Comparison of ENCODE assay signal across 10 mouse cellular contexts in genomic region chr1:185308908-185309307, GRCm38 (mm10). TPM values are rescaled to one million over a fixed set of nuclear protein-coding genes. Genes with fewer than 3 reads are reported as not detected.
A peak's percentile ranks its signal among the peaks of the same experiment; 100 is the strongest.
DNase-seq lines count a peak whose midpoint lies in the region; ATAC-seq and TF ChIP-seq lines count a peak whose summit lies in the region.
"Had no signal": no experiment of that assay in that cellular context is flagged by ENCODE, and none has a peak within 500 bp of the region (broad histone marks: within the 10 kb centered on the region; RNA-seq: fewer than 3 reads in every experiment).

No protein-coding gene starts in this region.

- H3K9me3 ChIP-seq in heart, embryonic 12.5 days (replicated peaks), result peaks cover 8% of the 10 kb centered on the region
- no peaks in the 10 kb centered on the region for H3K9me3 ChIP-seq in lung, postnatal 0 days (ENCODE audit: low read length)
- H3K9me3 ChIP-seq: forebrain, embryonic 13.5 days; hindbrain, embryonic 12.5 days had no signal

- no peak overlapping the region; the same call in 1 of the 2 replicates for H3K9ac ChIP-seq in heart, embryonic 12.5 days
- no peak overlapping the region for H3K9ac ChIP-seq in lung, postnatal 0 days (replicated peaks; ENCODE audit: low read depth)
- H3K9ac ChIP-seq: forebrain, embryonic 13.5 days; hindbrain, embryonic 12.5 days had no signal

- ATAC-seq in heart, embryonic 12.5 days (ENCODE audit: insufficient number of reproducible peaks, low FRiP score), result peak; percentile 73
- ATAC-seq in lung, postnatal 0 days, result peak; percentile 83
- ATAC-seq in CD4-positive, CD25-positive, alpha-beta regulatory T cell, adult 4 months, result no peak
- ATAC-seq: forebrain, embryonic 13.5 days had no signal

- no peaks in the 10 kb centered on the region for H3K27me3 ChIP-seq in heart, embryonic 12.5 days (replicated peaks)
- H3K27me3 ChIP-seq in lung, postnatal 0 days (replicated peaks; ENCODE audit: insufficient read depth, low read length), result no peaks in the 10 kb centered on the region
- H3K27me3 ChIP-seq: forebrain, embryonic 13.5 days; hindbrain, embryonic 12.5 days had no signal

- peaks cover 36% of the 10 kb centered on the region for H3K36me3 ChIP-seq in heart, embryonic 12.5 days
- H3K36me3 ChIP-seq in lung, postnatal 0 days (ENCODE audit: insufficient read depth, low read length), result peaks cover 11% of the 10 kb centered on the region

- TF ChIP-seq CTCF in lung, postnatal 0 days (IDR thresholded peaks at IDR 0.05), result no peak

- H3K27ac ChIP-seq in heart, embryonic 12.5 days (ENCODE audit: poor library complexity, severe bottlenecking), result peak overlapping the region; percentile 69
- H3K27ac ChIP-seq in lung, postnatal 0 days (ENCODE audit: low read length), result peak overlapping the region; percentile 35; the same call in 1 of the 2 replicates
- H3K27ac ChIP-seq: forebrain, embryonic 13.5 days; hindbrain, embryonic 12.5 days had no signal

- no peak for TF ChIP-seq EP300 in lung, postnatal 0 days (IDR thresholded peaks at IDR 0.05)

- peak overlapping the region; percentile 46 for H3K4me2 ChIP-seq in heart, embryonic 12.5 days
- no peak overlapping the region for H3K4me2 ChIP-seq in lung, postnatal 0 days (replicated peaks; ENCODE audit: low read depth, low read length)
- H3K4me2 ChIP-seq: forebrain, embryonic 13.5 days; hindbrain, embryonic 12.5 days had no signal

- peak; percentile 96 for DNase-seq in heart, adult 11 months
- no peak for DNase-seq in heart, postnatal 25 days (ENCODE audit: low spot score)
- peak; percentile 47 to 52 for DNase-seq in adrenal gland, postnatal 36 days
- peak; percentile 60 for DNase-seq in lung, postnatal 0 days (ENCODE audit: low spot score)
- no peak for DNase-seq in cerebellum, postnatal 25 days
- DNase-seq in cerebellum, postnatal 4 days (ENCODE audit: low spot score in 2 of 2), result no peak

- intact Hi-C loops in heart, postnatal 25 days (cut with DNase I), result no loop called here

- peaks cover 16% of the 10 kb centered on the region for H3K4me1 ChIP-seq in heart, embryonic 12.5 days (replicated peaks)
- H3K4me1 ChIP-seq in lung, postnatal 0 days (ENCODE audit: insufficient read depth, low read depth, low read length), result no peaks in the 10 kb centered on the region
- H3K4me1 ChIP-seq: forebrain, embryonic 13.5 days; hindbrain, embryonic 12.5 days had no signal

- 32% methylated on average over 4 of the region's 4 CpGs for WGBS in heart, embryonic 12.5 days
- 43% methylated on average over 4 of the region's 4 CpGs for WGBS in lung, postnatal 0 days

- H3K4me3 ChIP-seq in heart, embryonic 12.5 days, result no peak overlapping the region
- no peak overlapping the region for H3K4me3 ChIP-seq in lung, postnatal 0 days (ENCODE audit: low read depth, low read length)
- H3K4me3 ChIP-seq: forebrain, embryonic 13.5 days; hindbrain, embryonic 12.5 days had no signal

RNA-seq across cellular contexts. Expression of gene Iars2, which starts 20.3 kb away (rescaled TPM):
- 10 to 100 TPM; 70.8 to 73.1 TPM for total RNA-seq in heart, postnatal 25 days (2021)
- total RNA-seq in adrenal gland, postnatal 36 days (2021), result 100 to 1,000 TPM in 1 of 2 experiments, 10 to 100 TPM in 1; 75.8 to 104 TPM
- polyA plus RNA-seq in heart, embryonic 12.5 days (2016; fragmentation: Nextera tagmentation; extraction: Ambion mirVana), result 45.3 and 46.9 TPM in 2 replicates
- polyA plus RNA-seq in lung, postnatal 0 days (2015; fragmentation: Nextera tagmentation; extraction: Ambion mirVana), result 22.1 and 22.3 TPM in 2 replicates
- polyA plus RNA-seq in CD4-positive, CD25-positive, alpha-beta regulatory T cell, adult 4 months (2017; shearing (Covaris generic)), result 10 to 100 TPM in 1 of 2 experiments, 1 to 10 TPM in 1; 5.3 to 11.6 TPM

RNA-seq across cellular contexts. Expression of gene Bpnt1, which starts 23.0 kb away (rescaled TPM):
- total RNA-seq in heart, postnatal 25 days (2021), result 10 to 100 TPM; 25.5 to 32.6 TPM
- total RNA-seq in adrenal gland, postnatal 36 days (2021), result 100 to 1,000 TPM; 105 to 124 TPM
- polyA plus RNA-seq in heart, embryonic 12.5 days (2016; fragmentation: Nextera tagmentation; extraction: Ambion mirVana), result 28.6 and 29.0 TPM in 2 replicates
- 30.5 and 32.6 TPM in 2 replicates for polyA plus RNA-seq in lung, postnatal 0 days (2015; fragmentation: Nextera tagmentation; extraction: Ambion mirVana)
- 10 to 100 TPM; 15.4 to 18.1 TPM for polyA plus RNA-seq in CD4-positive, CD25-positive, alpha-beta regulatory T cell, adult 4 months (2017; shearing (Covaris generic))

RNA-seq across cellular contexts. Expression of gene Eprs, which starts 53.9 kb away (rescaled TPM):
- total RNA-seq in heart, postnatal 25 days (2021), result 10 to 100 TPM; 76.0 to 80.9 TPM
- total RNA-seq in adrenal gland, postnatal 36 days (2021), result 100 to 1,000 TPM; 158 to 341 TPM
- polyA plus RNA-seq in heart, embryonic 12.5 days (2016; fragmentation: Nextera tagmentation; extraction: Ambion mirVana), result 110 and 115 TPM in 2 replicates
- polyA plus RNA-seq in lung, postnatal 0 days (2015; fragmentation: Nextera tagmentation; extraction: Ambion mirVana), result 46.6 and 54.9 TPM in 2 replicates
- polyA plus RNA-seq in CD4-positive, CD25-positive, alpha-beta regulatory T cell, adult 4 months (2017; shearing (Covaris generic)), result 100 to 1,000 TPM; 108 to 114 TPM

Comparison
In these comparisons a context has a peak if more than half of its experiments do, and no peak if none do; other contexts are left out.
1. DNase-seq: peak in heart, adult 11 months (single experiment), adrenal gland, postnatal 36 days (2 of 2) and lung, postnatal 0 days (single experiment); none in heart, postnatal 25 days (single experiment), cerebellum, postnatal 25 days (0 of 2) and cerebellum, postnatal 4 days (0 of 2).